Mouse (Mus musculus) heart, postnatal 25 days (tissue): Measurements from ENCODE around the gene Chaf1a. TPM values are rescaled to one million over a fixed set of nuclear protein-coding genes. Genes with fewer than 3 reads are reported as not detected.

Experiments
- DNase-seq: peaks from one replicate; pipeline ENCODE4 v3.0.0; 2022; ENCODE audit warnings: low spot score
- intact Hi-C: fragments of 180-260 bp; cut with DNase I; formaldehyde crosslinking; loops from one replicate; pipeline ENCODE4 v1.15.1; 2025
- total RNA-seq, 2 experiments: library from RNA; stranded (reverse); gene quantifications; 2 replicates each; pipeline ENCODE4 v1.2.3; 2021

Chaf1a gene
- total RNA-seq, 2 experiments from 2014 or later = 0.95 to 1.2 TPM

DNA sequence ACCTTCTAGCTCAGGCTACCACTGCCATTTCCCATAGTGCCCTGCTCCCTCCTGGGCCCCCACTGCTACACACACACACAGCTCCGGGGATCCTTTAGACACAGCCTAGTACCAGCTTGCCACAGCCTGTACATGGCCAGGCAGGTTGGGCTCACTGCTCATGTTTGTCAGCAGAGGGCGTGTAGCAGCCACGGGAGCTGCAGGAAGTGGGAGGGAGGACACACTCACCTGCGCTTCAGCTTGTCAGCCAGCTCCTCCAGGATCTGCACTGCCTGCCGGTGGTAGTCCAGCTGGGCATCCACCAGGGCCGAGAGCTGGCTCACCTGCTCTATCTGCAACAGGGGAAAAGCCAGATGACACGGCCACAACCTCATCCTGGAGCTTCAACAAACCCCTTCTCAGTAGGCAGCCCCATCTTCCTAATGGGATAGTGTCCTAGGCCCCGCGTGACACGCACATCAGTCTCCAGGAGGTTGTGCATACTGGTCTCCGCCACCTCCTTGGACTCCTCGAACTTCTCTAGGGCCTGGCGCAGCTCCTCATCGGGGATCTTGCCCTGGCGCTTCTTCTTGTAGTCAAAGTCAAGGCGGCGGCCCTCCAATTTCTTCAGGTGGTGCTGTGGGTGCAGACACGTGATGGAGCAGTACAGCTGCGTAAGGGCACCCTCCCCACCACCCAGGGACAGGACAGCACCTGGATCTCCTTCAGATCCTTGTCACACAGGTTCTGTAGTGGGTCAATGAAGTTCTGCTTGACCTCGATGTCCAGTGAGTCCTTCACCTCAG is 21.7 kb upstream of the Chaf1a start:
- DNase-seq = no peak
- intact Hi-C loops = no loop called here

DNA sequence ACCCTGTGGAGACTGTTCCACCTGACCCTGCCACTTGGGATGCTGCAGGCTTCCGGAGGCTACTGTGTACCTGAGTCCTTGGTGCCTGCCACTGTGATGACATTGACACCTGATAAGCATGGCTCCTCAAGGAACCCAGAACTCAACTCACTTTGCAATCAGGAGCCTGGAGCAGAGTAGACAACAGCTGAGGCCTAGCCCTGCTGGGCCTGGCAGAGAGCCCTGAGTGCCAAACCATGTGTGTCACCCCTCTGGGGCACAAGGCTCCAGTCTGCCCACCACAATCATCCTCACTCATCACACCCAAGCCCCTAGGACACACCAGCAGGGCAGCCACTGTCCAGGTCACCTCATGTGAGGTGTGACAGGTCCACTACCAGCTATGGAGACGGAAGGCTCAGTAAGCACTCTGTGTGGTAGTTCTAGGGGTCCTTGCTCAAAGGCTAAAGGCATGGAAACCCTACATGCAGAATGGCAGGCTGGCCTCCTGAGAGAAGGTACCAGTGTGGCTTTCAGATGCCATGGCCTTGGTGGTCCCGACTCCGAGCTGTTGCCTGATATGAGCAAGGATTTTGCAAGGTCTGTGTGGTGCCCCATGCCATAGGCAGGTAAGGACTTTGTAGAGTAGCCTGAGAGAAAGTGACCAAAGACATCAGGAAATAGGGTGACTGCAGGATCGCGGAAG is 19.7 kb upstream of the Chaf1a start:
- no peak for DNase-seq
- intact Hi-C loops = no loop called here

DNA sequence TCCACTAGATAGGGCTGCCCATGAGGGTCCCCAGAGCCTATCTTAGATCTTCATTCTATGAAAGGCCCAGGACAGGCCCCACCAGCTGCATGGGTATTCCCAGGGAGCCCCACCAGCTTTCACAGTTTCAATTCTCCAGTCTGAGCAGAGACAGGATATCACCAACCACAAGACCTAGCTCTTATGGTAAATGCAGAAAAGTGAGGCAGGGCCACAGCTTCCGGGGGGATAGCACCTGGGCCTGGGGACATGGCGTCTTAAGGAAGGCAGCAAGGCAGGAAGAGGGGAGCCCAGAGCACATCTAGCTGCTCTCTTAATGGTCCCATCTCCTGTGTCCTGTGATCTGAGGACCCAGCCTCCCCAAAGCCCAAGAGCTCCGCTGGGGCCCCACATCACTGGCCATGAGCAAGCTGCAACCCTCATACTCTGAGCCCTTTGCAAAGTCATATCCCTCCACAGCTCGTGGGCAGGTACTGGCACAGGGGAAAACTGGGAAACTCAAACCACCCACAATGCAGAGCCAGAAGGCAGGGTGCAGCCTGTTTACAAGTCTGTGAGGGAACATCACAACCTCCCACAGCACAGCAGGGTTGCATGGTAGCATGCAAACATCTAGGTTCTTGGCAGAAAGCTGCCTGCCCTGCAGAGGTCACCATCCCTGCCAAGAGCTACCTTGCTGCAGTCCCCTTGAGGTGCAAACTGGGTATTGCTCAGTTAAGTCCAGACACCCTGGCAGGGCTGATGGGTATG is 18.9 kb upstream of the Chaf1a start:
- intact Hi-C loops = no loop called here
- DNase-seq = no peak

DNA sequence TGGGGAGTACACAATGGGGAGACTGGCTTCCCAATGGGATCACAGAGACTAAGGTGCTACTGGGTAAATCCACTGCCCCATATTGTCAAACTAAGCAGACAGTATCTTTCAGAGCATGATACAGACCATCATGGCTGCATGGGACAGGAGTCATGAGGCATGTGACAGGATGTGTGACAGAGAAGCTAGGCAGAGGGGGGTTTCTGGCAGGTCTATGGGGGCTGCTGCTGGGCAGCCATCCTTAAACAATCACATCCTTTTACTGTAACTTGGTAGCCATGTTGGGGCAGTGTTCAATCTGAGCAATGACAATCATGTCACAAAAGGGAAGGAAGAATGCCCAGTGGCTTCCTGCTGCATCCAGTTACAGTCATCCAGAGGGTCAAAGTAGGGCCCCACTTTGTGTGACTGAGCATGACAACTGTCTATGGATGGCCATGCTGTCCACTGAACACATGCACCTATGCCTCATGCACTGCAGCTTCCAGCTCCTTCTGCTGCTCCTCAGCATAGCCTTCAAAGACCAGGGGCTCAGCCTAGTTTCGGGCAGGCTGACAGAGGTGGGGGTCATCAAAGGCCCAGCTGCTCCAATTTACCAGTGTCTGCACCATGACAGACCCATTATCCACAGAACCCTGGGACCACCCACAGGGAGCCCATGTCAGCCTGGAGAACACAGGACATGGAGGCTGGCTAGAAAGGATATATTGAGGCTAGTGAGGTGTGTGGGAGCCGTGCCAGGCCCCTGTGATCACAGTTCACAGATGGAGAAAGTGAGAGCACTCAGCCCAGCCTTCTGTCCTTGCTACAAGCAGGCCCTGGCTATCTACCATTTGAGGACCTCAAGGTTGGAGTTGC is 17.9 kb upstream of the Chaf1a start:
- no peak for DNase-seq
- intact Hi-C loops = no loop called here

DNA sequence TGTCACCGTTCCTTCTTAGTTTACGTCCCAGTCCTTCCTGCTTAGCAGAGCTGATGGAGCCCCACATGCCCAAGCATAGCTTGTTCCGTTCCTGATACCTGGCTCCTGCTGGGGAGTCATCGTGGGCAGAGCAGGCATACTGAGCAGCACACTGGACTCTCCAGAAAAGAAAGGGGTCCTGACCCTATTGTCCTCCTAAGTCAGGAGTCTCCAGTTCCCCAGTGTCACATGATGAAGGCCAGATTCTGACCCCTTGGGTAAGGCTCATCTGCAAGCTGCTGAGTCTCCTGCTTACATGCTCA is 17.3 kb upstream of the Chaf1a start:
- intact Hi-C loops = no loop called here
- no peak for DNase-seq

GRCm38 (mm10) chr17:56023386-56023785 is 16.9 kb upstream of the Chaf1a start:
- DNase-seq = no peak
- intact Hi-C loops = no loop called here

- DNase-seq = no peak
- intact Hi-C loops = no loop called here
These were observed 15.8 kb upstream of the Chaf1a start for GRCm38 (mm10) chr17:56024476-56024875.

DNA sequence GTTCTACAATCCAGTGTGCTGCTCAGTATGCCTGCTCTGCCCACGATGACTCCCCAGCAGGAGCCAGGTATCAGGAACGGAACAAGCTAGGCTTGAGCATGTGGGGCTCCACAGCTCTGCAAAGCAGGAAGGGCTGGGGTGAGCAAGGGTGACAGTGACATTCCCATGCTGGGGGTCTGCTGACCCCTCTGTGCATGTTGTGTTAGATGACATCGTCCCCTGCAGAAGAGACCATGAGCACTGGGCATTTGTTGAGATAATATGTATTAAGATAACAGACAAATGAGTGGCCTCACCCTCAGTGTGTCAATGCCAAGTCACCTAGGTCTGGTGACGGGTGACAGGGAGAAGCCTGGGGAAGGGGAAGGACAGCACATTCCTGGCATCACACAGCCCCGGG is 15.3 kb upstream of the Chaf1a start:
- DNase-seq = no peak

GRCm38 (mm10) chr17:56026303-56026702 is 13.9 kb upstream of the Chaf1a start:
- intact Hi-C loops = no loop called here
- no peak for DNase-seq

More for the DNA sequence above, 15.3 kb upstream of the Chaf1a start:
- intact Hi-C loops = no loop called here

DNA sequence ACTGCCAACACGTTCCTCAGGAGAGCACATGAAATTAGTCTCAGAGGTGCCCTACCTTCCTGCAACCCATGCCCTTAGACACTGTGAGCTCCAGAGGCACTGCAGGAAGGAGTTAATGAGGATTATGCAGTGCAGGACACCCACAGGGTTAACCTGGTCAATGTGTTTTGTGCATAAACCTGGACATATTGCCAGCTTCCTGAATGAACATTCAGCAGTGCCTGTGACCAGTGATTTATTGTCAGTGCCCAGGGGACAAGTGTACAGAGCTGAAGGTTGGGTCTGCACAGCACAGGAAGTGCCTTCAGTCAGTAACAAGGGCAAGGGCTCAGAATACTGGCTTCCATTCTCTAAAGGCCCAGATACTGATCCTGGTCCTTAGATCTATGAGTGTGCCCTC is 13.4 kb upstream of the Chaf1a start:
- DNase-seq = no peak
- intact Hi-C loops = no loop called here

GRCm38 (mm10) chr17:56027801-56028441 is 12.3 kb upstream of the Chaf1a start:
- intact Hi-C loops = no loop called here
- DNase-seq = no peak

- intact Hi-C loops = no loop called here
These were observed 9.9 kb upstream of the Chaf1a start for GRCm38 (mm10) chr17:56030238-56030870.

GRCm38 (mm10) chr17:56030919-56031318 is 9.3 kb upstream of the Chaf1a start:
- intact Hi-C loops = no loop called here
- no peak for DNase-seq

More at GRCm38 (mm10) chr17:56030238-56030870, 9.9 kb upstream of the Chaf1a start:
- DNase-seq = no peak

DNA sequence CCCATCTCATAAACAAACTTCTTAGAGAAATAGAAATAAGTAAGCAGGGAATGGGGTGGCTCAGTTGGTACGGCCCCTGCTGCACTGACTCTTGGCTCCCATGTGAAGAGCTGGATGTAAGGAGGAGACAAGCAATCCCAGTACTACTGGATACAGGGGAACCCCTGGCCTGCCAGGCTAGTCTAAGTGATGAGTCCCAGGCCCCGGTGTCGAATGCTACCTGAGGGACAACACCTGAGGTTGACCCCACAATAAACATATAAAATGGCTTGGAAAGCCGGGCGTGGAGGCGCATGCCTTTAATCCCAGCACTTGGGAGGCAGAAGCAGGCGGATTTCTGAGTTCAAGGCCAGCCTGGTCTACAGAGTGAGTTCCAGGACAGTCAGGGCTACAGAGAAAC is 8.8 kb upstream of the Chaf1a start:
- intact Hi-C loops = no loop called here
- DNase-seq = no peak

DNA sequence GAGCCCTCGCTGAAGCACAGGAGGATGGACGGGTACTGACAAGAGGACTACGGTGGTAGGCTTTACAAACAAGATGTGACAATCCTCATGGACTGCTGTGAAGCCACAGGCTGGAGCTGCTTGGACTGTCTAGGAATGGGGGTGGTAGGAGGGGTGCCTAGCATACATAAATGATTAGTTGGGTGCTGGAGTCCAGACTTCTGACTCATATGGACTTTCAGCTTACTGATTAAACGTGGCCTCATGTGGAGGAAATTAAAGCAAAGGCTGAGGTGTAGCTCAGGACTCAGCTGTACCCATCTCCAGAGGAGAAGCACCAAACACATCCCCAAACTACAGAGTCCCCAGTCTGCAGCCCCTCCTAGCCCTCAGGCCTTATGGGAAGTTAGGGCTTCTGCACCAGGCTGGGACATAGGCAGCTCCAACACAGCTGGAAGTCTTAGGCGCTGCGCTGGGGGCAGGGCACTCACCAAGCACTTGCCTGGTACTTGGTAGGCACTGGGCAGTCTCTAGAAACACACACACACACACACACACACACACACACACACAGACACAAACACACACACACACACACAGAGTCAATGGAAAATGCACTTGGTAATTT is 8.0 kb upstream of the Chaf1a start:
- DNase-seq = no peak
- intact Hi-C loops = no loop called here

GRCm38 (mm10) chr17:56032831-56033230 is 7.4 kb upstream of the Chaf1a start:
- intact Hi-C loops = no loop called here
- DNase-seq = no peak

- intact Hi-C loops = no loop called here
- no peak for DNase-seq
These were observed 6.1 kb upstream of the Chaf1a start for GRCm38 (mm10) chr17:56034040-56034725.

DNA sequence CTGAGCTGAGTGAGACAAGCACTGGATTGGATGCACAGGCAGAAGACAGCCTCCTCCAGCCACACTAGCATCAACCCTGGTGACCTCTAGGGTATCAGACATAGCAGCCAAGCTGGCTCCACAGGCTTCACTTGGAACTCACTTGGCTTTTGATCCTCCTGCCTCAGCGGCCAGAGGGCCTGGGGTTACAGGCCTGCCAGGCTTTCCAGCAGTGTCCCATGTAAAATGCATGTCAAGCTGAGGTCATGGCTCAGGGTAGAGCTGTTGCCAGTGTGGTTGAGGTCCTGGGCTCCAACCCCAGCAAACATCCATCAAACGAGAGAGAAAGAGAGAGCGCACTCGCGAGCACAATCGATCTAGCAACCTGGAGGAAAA is 5.5 kb upstream of the Chaf1a start:
- no peak for DNase-seq
- intact Hi-C loops = loop anchor here (1.0 kb wide), 1 partner anchor 23 kb away; no protein-coding TSS in a partner anchor
